Mouse (Mus musculus) layer of hippocampus, adult 6 months (tissue): ENCODE measurements around the gene Aldh1a3. TPM values are rescaled to one million over a fixed set of nuclear protein-coding genes. Genes with fewer than 3 reads are reported as not detected.

Experiments
- long read RNA-seq, 2 experiments: library from polyadenylated mRNA; unstranded; transcript quantifications; one replicate each; pipeline ENCODE4 v2.0.0; 2019 to 2020
- microRNA-seq: library from miRNA; unstranded; fragments of <30 nt; microRNA quantifications from one replicate; pipeline ENCODE4 v1.2.0, GENCODE M21; 2020
- polyA plus RNA-seq: library from polyadenylated mRNA; unstranded; fragments of <200 nt; fragmentation: Nextera tagmentation; gene quantifications from 2 replicates; pipeline ENCODE4 v1.2.3, GENCODE M21; 2021

The Aldh1a3 gene
- 1.2 and 1.3 TPM in 2 replicates for polyA plus RNA-seq
- long read RNA-seq, experiment 1, partial matches to known transcripts = 0 of 1 reads
- long read RNA-seq, experiment 1, other reads (novel, unspliced or antisense) = 1 of 1 reads
- long read RNA-seq, experiment 2, partial matches to known transcripts = 0 of 3 reads
- long read RNA-seq, experiment 2, other reads (novel, unspliced or antisense) = 0 of 3 reads

DNA sequence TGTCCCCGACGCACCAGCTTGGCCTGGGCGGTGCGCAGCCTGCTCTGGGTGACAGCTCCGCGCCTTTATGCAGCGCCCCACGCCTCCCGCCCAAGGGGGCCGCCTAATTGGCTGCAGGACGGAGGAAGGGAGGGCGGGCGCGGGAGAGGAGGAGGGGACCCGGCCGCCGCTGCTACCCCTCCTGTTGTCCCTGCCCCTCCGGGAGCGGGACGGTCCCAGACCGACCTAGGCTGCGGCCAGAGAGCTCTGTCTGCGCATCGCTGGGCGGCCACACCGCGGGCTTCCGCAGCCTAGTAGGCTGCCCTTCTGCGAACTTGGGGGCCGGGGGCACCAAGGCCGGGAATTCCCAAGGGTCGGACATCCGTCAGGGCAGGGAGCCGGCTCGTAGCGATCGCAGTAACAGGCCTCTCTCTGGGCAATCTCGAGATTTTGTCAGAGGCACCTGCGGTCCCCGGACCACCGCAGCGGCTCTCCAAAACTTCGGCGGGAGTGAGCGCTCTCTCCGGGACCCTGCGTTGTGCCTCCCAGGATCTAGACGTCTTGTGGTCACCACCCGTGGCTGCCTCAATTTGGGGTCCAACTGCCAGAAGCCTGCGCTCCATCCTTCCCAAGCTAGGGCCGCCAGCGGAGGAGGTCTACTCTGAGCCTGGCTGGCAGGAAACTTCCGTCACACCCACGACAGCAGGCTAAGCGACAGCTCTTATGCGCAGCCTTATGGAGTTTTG, at the start of gene Aldh1a3:
Aldh1a3 (minus strand) TSS at position 81 of the 725 bp plus-strand sequence.

DNA sequence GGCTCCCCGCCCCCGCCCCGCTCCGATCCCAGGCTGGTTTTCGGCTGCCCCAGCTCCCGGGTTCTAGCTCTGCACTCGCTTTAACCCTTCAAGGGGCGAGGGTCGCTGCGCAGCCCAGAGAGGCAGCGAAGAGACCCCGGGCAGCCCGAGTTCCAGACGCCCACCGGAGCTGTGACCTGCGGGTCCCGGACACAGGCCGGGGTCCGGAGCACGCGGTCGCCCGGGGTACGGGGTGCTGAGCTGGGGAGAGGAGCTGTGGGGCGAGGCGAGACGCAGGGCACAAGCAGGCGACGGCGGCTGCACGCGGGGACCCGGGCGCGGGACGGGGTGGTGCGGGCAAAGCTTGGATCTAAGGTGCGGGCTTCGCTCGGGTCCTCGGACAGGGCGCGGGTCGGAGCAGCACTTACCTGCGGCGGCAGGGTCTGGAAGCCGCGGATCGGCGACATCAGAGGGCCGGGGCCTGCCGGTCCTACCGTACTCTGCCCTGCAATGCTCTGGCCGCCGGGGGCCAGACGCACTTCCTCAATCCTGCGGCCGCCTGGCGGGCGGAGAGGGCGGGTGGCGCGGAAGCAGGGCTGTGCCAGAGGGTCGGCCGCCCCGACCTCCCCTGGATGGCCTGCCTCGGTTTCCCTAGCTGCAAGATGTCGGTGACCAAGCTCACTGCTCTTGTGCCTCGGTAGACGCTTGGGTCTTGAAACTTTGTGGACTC, 39.4 kb downstream of the Aldh1a3 start, which contains the start of gene Lrrk1:
Lrrk1 (minus strand) TSS at position 538 of the 709 bp plus-strand sequence.

GRCm38 (mm10) chr7:66365904-66366303, 61.4 kb downstream of the Aldh1a3 start, which contains the start of gene Gm10974:
Gene Gm10974, plus strand, starts transcription at chr7:66365905.

Small RNA genes lying within 50 kb of the gene (microRNA-seq; reads per million reads assigned to microRNA genes)
- not detected for gene Mir7057

Other genes starting within 250 kb of the Aldh1a3 start
- not detected in 2 replicates for gene Gm10974, start 61.6 kb downstream of the Aldh1a3 start, polyA plus RNA-seq
- 0.35 and 0.50 TPM in 2 replicates for gene Lrrk1, start 39.2 kb downstream of the Aldh1a3 start, polyA plus RNA-seq